Mouse (Mus musculus): ENCODE data around the gene Ppp3r1.

Ppp3r1 gene

GRCm38 (mm10) chr11:17158858-17159737 is at the start of gene Ppp3r1:
TSS of gene Ppp3r1 (plus strand) at chr11:17159263.
- DNase-seq (ENCODE audit: low read depth, low spot score), result peak; percentile 98

- DNase-seq (ENCODE audit: low read depth, low spot score), result no peak
Observed at GRCm38 (mm10) chr11:17112419-17113090, 46.5 kb upstream of the Ppp3r1 start.

GRCm38 (mm10) chr11:17126418-17126817 is 32.6 kb upstream of the Ppp3r1 start:
- no peak for DNase-seq (ENCODE audit: low read depth, low spot score)

GRCm38 (mm10) chr11:17135638-17136037 is 23.4 kb upstream of the Ppp3r1 start:
- DNase-seq (ENCODE audit: low read depth, low spot score), result no peak

GRCm38 (mm10) chr11:17138306-17139033 is 20.6 kb upstream of the Ppp3r1 start:
- no peak for DNase-seq (ENCODE audit: low read depth, low spot score)

GRCm38 (mm10) chr11:17159738-17160241 is 727 bp downstream of the Ppp3r1 start:
- DNase-seq (ENCODE audit: low read depth, low spot score), result peak; percentile 54

- peak; percentile 80 for DNase-seq (ENCODE audit: low read depth, low spot score)
Observed at GRCm38 (mm10) chr11:17160242-17160641, 1.2 kb downstream of the Ppp3r1 start.

- DNase-seq (ENCODE audit: low read depth, low spot score), result no peak
Observed at GRCm38 (mm10) chr11:17163956-17164355, 4.9 kb downstream of the Ppp3r1 start.

- DNase-seq (ENCODE audit: low read depth, low spot score), result no peak
Observed at GRCm38 (mm10) chr11:17166627-17167026, 7.6 kb downstream of the Ppp3r1 start.

GRCm38 (mm10) chr11:17169262-17169661 is 10.2 kb downstream of the Ppp3r1 start:
- DNase-seq (ENCODE audit: low read depth, low spot score), result no peak

GRCm38 (mm10) chr11:17170938-17171729 is 12.1 kb downstream of the Ppp3r1 start:
- no peak for DNase-seq (ENCODE audit: low read depth, low spot score)

GRCm38 (mm10) chr11:17172300-17172699 is 13.2 kb downstream of the Ppp3r1 start:
- DNase-seq (ENCODE audit: low read depth, low spot score), result no peak

GRCm38 (mm10) chr11:17176638-17177037 is 17.6 kb downstream of the Ppp3r1 start:
- DNase-seq (ENCODE audit: low read depth, low spot score), result peak; percentile 18

- DNase-seq (ENCODE audit: low read depth, low spot score), result no peak
Observed at GRCm38 (mm10) chr11:17180753-17181152, 21.7 kb downstream of the Ppp3r1 start.

GRCm38 (mm10) chr11:17181807-17182206 is 22.7 kb downstream of the Ppp3r1 start, which contains the start of gene Wdr92:
TSS of gene Wdr92 (plus strand) at chr11:17182107.
- no peak for DNase-seq (ENCODE audit: low read depth, low spot score)

GRCm38 (mm10) chr11:17183165-17183564 is 24.1 kb downstream of the Ppp3r1 start:
- no peak for DNase-seq (ENCODE audit: low read depth, low spot score)

GRCm38 (mm10) chr11:17187649-17188048 is 28.6 kb downstream of the Ppp3r1 start:
- no peak for DNase-seq (ENCODE audit: low read depth, low spot score)

GRCm38 (mm10) chr11:17188786-17189185 is 29.7 kb downstream of the Ppp3r1 start:
- DNase-seq (ENCODE audit: low read depth, low spot score), result no peak

GRCm38 (mm10) chr11:17192151-17192844 is 33.2 kb downstream of the Ppp3r1 start:
- peak; percentile 63 for DNase-seq (ENCODE audit: low read depth, low spot score)

- no peak for DNase-seq (ENCODE audit: low read depth, low spot score)
Observed at GRCm38 (mm10) chr11:17199170-17199569, 40.1 kb downstream of the Ppp3r1 start.
